Mouse (Mus musculus) neutrophil, adult 5-6 weeks (primary cell): ENCODE measurements around the gene Fxyd2. TPM values are rescaled to one million over a fixed set of nuclear protein-coding genes. Genes with fewer than 3 reads are reported as not detected.

ENCODE experiments used
- ATAC-seq: fragments of 151-379, 151-347 bp; 2 replicates; pipeline ENCODE4 v1.8.0; 2017; ENCODE audit warnings: mild to moderate bottlenecking, moderate TSS enrichment; ENCODE audit not compliant: insufficient number of reproducible peaks, poor library complexity, low FRiP score, severe bottlenecking; ENCODE audit errors: extremely low read depth
- total RNA-seq: library from RNA; stranded (forward); fragments of 200-1000 nt; gene quantifications from 2 replicates; pipeline ENCODE4 v1.2.3, GENCODE M21; 2017

Gene Fxyd2
- not detected in 2 replicates for total RNA-seq

GRCm38 (mm10) chr9:45399434-45399833, at the start of gene Fxyd2:
Fxyd2 (plus strand) TSS chr9:45399669.
- no peak for ATAC-seq

GRCm38 (mm10) chr9:45349851-45350250, 49.6 kb upstream of the Fxyd2 start:
- ATAC-seq = no peak

GRCm38 (mm10) chr9:45355192-45355591, 44.3 kb upstream of the Fxyd2 start:
- no peak for ATAC-seq

GRCm38 (mm10) chr9:45358356-45358755, 41.1 kb upstream of the Fxyd2 start:
- no peak for ATAC-seq

- no peak for ATAC-seq
Observed at GRCm38 (mm10) chr9:45362051-45362461, 37.4 kb upstream of the Fxyd2 start.

GRCm38 (mm10) chr9:45363639-45364214, 35.7 kb upstream of the Fxyd2 start:
- ATAC-seq = no peak

GRCm38 (mm10) chr9:45367716-45368115, 31.8 kb upstream of the Fxyd2 start:
- ATAC-seq = no peak

GRCm38 (mm10) chr9:45368341-45368901, 31.0 kb upstream of the Fxyd2 start:
- ATAC-seq = no peak

- ATAC-seq = no peak
Observed at GRCm38 (mm10) chr9:45370117-45370561, 29.3 kb upstream of the Fxyd2 start, which contains the start of gene Fxyd6. Fxyd6 (plus strand) TSS chr9:45370185.

- no peak for ATAC-seq
Observed at GRCm38 (mm10) chr9:45370616-45371336, 28.7 kb upstream of the Fxyd2 start.

- ATAC-seq = no peak
Observed at GRCm38 (mm10) chr9:45371337-45371707, 28.1 kb upstream of the Fxyd2 start.

- no peak for ATAC-seq
Observed at GRCm38 (mm10) chr9:45373896-45374295, 25.6 kb upstream of the Fxyd2 start.

GRCm38 (mm10) chr9:45374988-45375502, 24.4 kb upstream of the Fxyd2 start:
- no peak for ATAC-seq

- no peak for ATAC-seq
Observed at GRCm38 (mm10) chr9:45376427-45376826, 23.0 kb upstream of the Fxyd2 start.

- ATAC-seq = no peak
Observed at GRCm38 (mm10) chr9:45376883-45377282, 22.6 kb upstream of the Fxyd2 start.

- no peak for ATAC-seq
Observed at GRCm38 (mm10) chr9:45380411-45381251, 18.8 kb upstream of the Fxyd2 start.

- ATAC-seq = no peak
Observed at GRCm38 (mm10) chr9:45382336-45382735, 17.1 kb upstream of the Fxyd2 start.

GRCm38 (mm10) chr9:45382834-45383233, 16.6 kb upstream of the Fxyd2 start:
- no peak for ATAC-seq

- no peak for ATAC-seq
Observed at GRCm38 (mm10) chr9:45383883-45384282, 15.6 kb upstream of the Fxyd2 start.
